Mouse (Mus musculus): ENCODE data around the gene Pilrb2. TPM values are rescaled to one million over a fixed set of nuclear protein-coding genes. Genes with fewer than 3 reads are reported as not detected.
"Not testable (repeated sequence)": the region's sequence is repeated elsewhere in the genome, so short reads cannot be mapped to it uniquely, and the experiment has no call there.

The Pilrb2 gene
- polyA plus RNA-seq, 1 experiment from 2014 or later = 0.55 TPM

DNA sequence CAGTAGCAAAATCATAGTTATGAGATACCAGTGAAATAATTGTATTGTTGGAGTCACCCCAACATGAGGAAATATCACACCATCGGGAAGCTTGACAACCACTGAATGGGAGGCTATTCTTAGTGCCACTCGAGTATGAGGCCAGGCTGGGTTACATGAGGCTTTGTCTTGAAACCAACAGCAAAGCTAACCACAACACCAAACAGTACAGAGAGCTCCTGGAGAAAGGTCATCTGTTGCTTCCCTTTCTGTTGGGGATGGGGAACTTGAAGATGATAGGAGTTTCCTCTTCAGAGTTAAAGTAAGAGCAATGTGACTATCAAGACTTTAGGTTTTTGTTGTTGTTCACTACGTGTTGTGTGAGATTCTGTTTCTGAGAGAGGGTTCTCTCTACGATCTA, 11.3 kb upstream of the Pilrb2 start:
- Histone ChIP-seq H3K4me1 (replicated peaks; ENCODE audit: control insufficient read depth, insufficient read depth, low read length) (no peaks in the 10 kb centered on the region), H3K9ac (ENCODE audit: low read length) (no peak overlapping the region), H3K27ac (ENCODE audit: low read depth) (no peak overlapping the region), H3K4me2 (ENCODE audit: low read length) (no peak overlapping the region), H3K36me3 (ENCODE audit: control insufficient read depth, insufficient read depth, low read length) (no peaks in the 10 kb centered on the region), H3K4me3 (ENCODE audit: low read depth, low read length) (no peak overlapping the region), H3K9me3 (ENCODE audit: control insufficient read depth, low read length) (no peaks in the 10 kb centered on the region), H3K27me3 (replicated peaks; ENCODE audit: control insufficient read depth, insufficient read depth, low read length) (no peaks in the 10 kb centered on the region)
- DNase-seq (ENCODE audit: low spot score) (no peak), ATAC-seq (replicated peaks; ENCODE audit: low FRiP score, low TSS enrichment, low read depth) (no peak)
- WGBS = 78% methylated on average over 4 of the region's 4 CpGs

- no peaks in the 10 kb centered on the region for H3K36me3 ChIP-seq (ENCODE audit: control insufficient read depth, insufficient read depth, low read length)
- H3K9ac ChIP-seq (ENCODE audit: low read length) = no peak overlapping the region
- H3K4me1 ChIP-seq (replicated peaks; ENCODE audit: control insufficient read depth, insufficient read depth, low read length) = no peaks in the 10 kb centered on the region
- ATAC-seq (replicated peaks; ENCODE audit: low FRiP score, low TSS enrichment, low read depth) (no peak), DNase-seq (ENCODE audit: low spot score) (no peak)
- WGBS = 56% methylated on average over 2 of the region's 2 CpGs
- H3K27ac ChIP-seq (ENCODE audit: low read depth) = no peak overlapping the region
- no peak overlapping the region for H3K4me2 ChIP-seq (ENCODE audit: low read length)
- no peaks in the 10 kb centered on the region for H3K27me3 ChIP-seq (replicated peaks; ENCODE audit: control insufficient read depth, insufficient read depth, low read length)
- no peak overlapping the region for H3K4me3 ChIP-seq (ENCODE audit: low read depth, low read length)
- H3K9me3 ChIP-seq (ENCODE audit: control insufficient read depth, low read length) = no peaks in the 10 kb centered on the region
These were observed 6.2 kb upstream of the Pilrb2 start for GRCm38 (mm10) chr5:137877860-137878259.

- Histone ChIP-seq H3K4me2 (ENCODE audit: low read length) (no peak overlapping the region), H3K4me3 (ENCODE audit: low read depth, low read length) (no peak overlapping the region), H3K9ac (ENCODE audit: low read length) (no peak overlapping the region), H3K27ac (ENCODE audit: low read depth) (no peak overlapping the region), H3K36me3 (ENCODE audit: control insufficient read depth, insufficient read depth, low read length) (no peaks in the 10 kb centered on the region), H3K27me3 (replicated peaks; ENCODE audit: control insufficient read depth, insufficient read depth, low read length) (no peaks in the 10 kb centered on the region), H3K9me3 (ENCODE audit: control insufficient read depth, low read length) (no peaks in the 10 kb centered on the region), H3K4me1 (replicated peaks; ENCODE audit: control insufficient read depth, insufficient read depth, low read length) (no peaks in the 10 kb centered on the region)
- no peak for DNase-seq (ENCODE audit: low spot score)
- no peak for ATAC-seq (replicated peaks; ENCODE audit: low FRiP score, low TSS enrichment, low read depth)
- WGBS = 80% methylated on average over 2 of the region's 2 CpGs
These were observed 3.4 kb upstream of the Pilrb2 start for GRCm38 (mm10) chr5:137875054-137875453.

- H3K27ac ChIP-seq (ENCODE audit: low read depth); H3K9ac ChIP-seq (ENCODE audit: low read length): not testable (repeated sequence)
These were observed 727 bp upstream of the Pilrb2 start for GRCm38 (mm10) chr5:137872381-137872702.

DNA sequence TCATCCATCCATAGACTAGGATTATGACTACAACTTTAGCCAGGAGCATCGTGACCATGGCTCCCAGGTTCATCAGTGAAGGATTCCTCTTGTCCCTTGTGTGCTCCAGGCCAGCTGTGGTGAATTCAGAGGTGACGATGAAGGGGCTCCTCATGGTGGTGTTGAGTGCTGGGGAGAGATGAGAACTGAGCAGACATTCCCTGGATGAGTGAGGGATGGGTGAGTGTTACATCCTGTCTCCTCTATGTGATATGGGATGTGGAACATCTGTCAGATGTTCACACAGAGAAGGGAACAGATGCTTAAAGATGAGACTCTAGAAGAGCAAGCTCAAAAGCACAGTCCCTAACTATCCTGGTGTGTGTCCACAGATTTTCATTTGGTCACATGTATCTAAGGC, 3.0 kb downstream of the Pilrb2 start:
- H3K4me3 ChIP-seq (ENCODE audit: low read depth, low read length); H3K27me3 ChIP-seq (replicated peaks; ENCODE audit: control insufficient read depth, insufficient read depth, low read length); H3K4me1 ChIP-seq (replicated peaks; ENCODE audit: control insufficient read depth, insufficient read depth, low read length); H3K9ac ChIP-seq (ENCODE audit: low read length); H3K27ac ChIP-seq (ENCODE audit: low read depth); H3K4me2 ChIP-seq (ENCODE audit: low read length); ATAC-seq (replicated peaks; ENCODE audit: low FRiP score, low TSS enrichment, low read depth); H3K9me3 ChIP-seq (ENCODE audit: control insufficient read depth, low read length); DNase-seq (ENCODE audit: low spot score); H3K36me3 ChIP-seq (ENCODE audit: control insufficient read depth, insufficient read depth, low read length): not testable (repeated sequence)
- 70% methylated on average over 2 of the region's 2 CpGs for WGBS

More at GRCm38 (mm10) chr5:137872381-137872702, 727 bp upstream of the Pilrb2 start:
- not testable (repeated sequence) for ATAC-seq (replicated peaks; ENCODE audit: low FRiP score, low TSS enrichment, low read depth); H3K4me1 ChIP-seq (replicated peaks; ENCODE audit: control insufficient read depth, insufficient read depth, low read length); H3K4me3 ChIP-seq (ENCODE audit: low read depth, low read length); H3K4me2 ChIP-seq (ENCODE audit: low read length); DNase-seq (ENCODE audit: low spot score); H3K36me3 ChIP-seq (ENCODE audit: control insufficient read depth, insufficient read depth, low read length); H3K27me3 ChIP-seq (replicated peaks; ENCODE audit: control insufficient read depth, insufficient read depth, low read length); H3K9me3 ChIP-seq (ENCODE audit: control insufficient read depth, low read length)
- 50% methylated on average over 1 of the region's 1 CpGs for WGBS

- H3K27ac ChIP-seq (ENCODE audit: low read depth); H3K9ac ChIP-seq (ENCODE audit: low read length); DNase-seq (ENCODE audit: low spot score); H3K4me3 ChIP-seq (ENCODE audit: low read depth, low read length); ATAC-seq (replicated peaks; ENCODE audit: low FRiP score, low TSS enrichment, low read depth); H3K9me3 ChIP-seq (ENCODE audit: control insufficient read depth, low read length); H3K36me3 ChIP-seq (ENCODE audit: control insufficient read depth, insufficient read depth, low read length); H3K4me2 ChIP-seq (ENCODE audit: low read length); H3K27me3 ChIP-seq (replicated peaks; ENCODE audit: control insufficient read depth, insufficient read depth, low read length); H3K4me1 ChIP-seq (replicated peaks; ENCODE audit: control insufficient read depth, insufficient read depth, low read length): not testable (repeated sequence)
- 88% methylated on average over 1 of the region's 1 CpGs for WGBS
These were observed 7.6 kb downstream of the Pilrb2 start for GRCm38 (mm10) chr5:137864008-137864407.

- DNase-seq (ENCODE audit: low spot score); H3K9me3 ChIP-seq (ENCODE audit: control insufficient read depth, low read length); ATAC-seq (replicated peaks; ENCODE audit: low FRiP score, low TSS enrichment, low read depth); H3K4me3 ChIP-seq (ENCODE audit: low read depth, low read length); H3K36me3 ChIP-seq (ENCODE audit: control insufficient read depth, insufficient read depth, low read length); H3K27me3 ChIP-seq (replicated peaks; ENCODE audit: control insufficient read depth, insufficient read depth, low read length); H3K9ac ChIP-seq (ENCODE audit: low read length); H3K4me2 ChIP-seq (ENCODE audit: low read length); H3K4me1 ChIP-seq (replicated peaks; ENCODE audit: control insufficient read depth, insufficient read depth, low read length); H3K27ac ChIP-seq (ENCODE audit: low read depth): not testable (repeated sequence)
- 68% methylated on average over 2 of the region's 2 CpGs for WGBS
These were observed 13.5 kb downstream of the Pilrb2 start, which contains the start of gene Pilrb1 for GRCm38 (mm10) chr5:137857960-137858710. TSS of gene Pilrb1 (minus strand) at chr5:137858106.

- not testable (repeated sequence) for H3K4me1 ChIP-seq (replicated peaks; ENCODE audit: control insufficient read depth, insufficient read depth, low read length); DNase-seq (ENCODE audit: low spot score)
- WGBS = 68% methylated on average over 4 of the region's 5 CpGs
These were observed 14.7 kb downstream of the Pilrb2 start for GRCm38 (mm10) chr5:137856870-137857269.

GRCm38 (mm10) chr5:137854907-137855306, 16.7 kb downstream of the Pilrb2 start:
- not testable (repeated sequence) for H3K27me3 ChIP-seq (replicated peaks; ENCODE audit: control insufficient read depth, insufficient read depth, low read length); H3K36me3 ChIP-seq (ENCODE audit: control insufficient read depth, insufficient read depth, low read length); H3K4me1 ChIP-seq (replicated peaks; ENCODE audit: control insufficient read depth, insufficient read depth, low read length); H3K9me3 ChIP-seq (ENCODE audit: control insufficient read depth, low read length); ATAC-seq (replicated peaks; ENCODE audit: low FRiP score, low TSS enrichment, low read depth); H3K4me2 ChIP-seq (ENCODE audit: low read length); H3K27ac ChIP-seq (ENCODE audit: low read depth); H3K9ac ChIP-seq (ENCODE audit: low read length); H3K4me3 ChIP-seq (ENCODE audit: low read depth, low read length); DNase-seq (ENCODE audit: low spot score)
- WGBS = 78% methylated on average over 3 of the region's 3 CpGs

More at GRCm38 (mm10) chr5:137856870-137857269, 14.7 kb downstream of the Pilrb2 start:
- not testable (repeated sequence) for H3K36me3 ChIP-seq (ENCODE audit: control insufficient read depth, insufficient read depth, low read length); H3K4me3 ChIP-seq (ENCODE audit: low read depth, low read length); H3K4me2 ChIP-seq (ENCODE audit: low read length); H3K9ac ChIP-seq (ENCODE audit: low read length); H3K27me3 ChIP-seq (replicated peaks; ENCODE audit: control insufficient read depth, insufficient read depth, low read length); H3K9me3 ChIP-seq (ENCODE audit: control insufficient read depth, low read length); H3K27ac ChIP-seq (ENCODE audit: low read depth); ATAC-seq (replicated peaks; ENCODE audit: low FRiP score, low TSS enrichment, low read depth)
